Mouse (Mus musculus) erythroblast, embryonic 14.5 days (primary cell): ENCODE measurements around the gene Trip4.

Experiments
- GATA1 ChIP-seq: IDR thresholded peaks from 2 replicates; pipeline ENCODE4 v1.6.1; 2012; ENCODE audit warnings: low read length, inconsistent platforms, mixed read lengths
- TAL1 ChIP-seq: IDR thresholded peaks from 3 replicates; pipeline ENCODE4 v1.6.1; 2012; ENCODE audit warnings: low read length, inconsistent platforms, mixed read lengths

DNA sequence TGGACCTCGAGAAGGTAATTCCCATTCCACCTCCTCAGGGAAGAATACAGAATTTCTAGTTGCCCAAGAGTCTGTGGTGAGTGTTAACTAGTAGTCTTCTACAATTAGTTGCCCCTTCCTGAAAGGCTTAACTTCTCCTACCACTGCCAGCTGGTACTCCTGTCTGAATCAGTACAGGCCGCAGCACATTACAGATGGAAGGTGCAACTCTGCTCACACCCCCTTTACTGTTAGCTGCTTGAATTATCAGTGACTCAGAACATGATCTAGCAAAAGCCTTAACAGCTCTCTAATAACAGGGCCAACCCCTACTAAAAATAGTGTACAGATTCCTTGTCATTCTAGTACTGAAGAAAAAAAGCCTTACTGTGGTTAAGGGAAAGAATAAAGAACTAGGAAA lies 112.9 kb downstream of the Trip4 start:
- TF ChIP-seq GATA1 (no peak), TAL1 (no peak)
